Mouse (Mus musculus) liver, adult (tissue): Measurements from ENCODE around the gene Rnf11.

Source experiments
- GATA4 ChIP-seq: IDR thresholded peaks from 2 replicates; pipeline ENCODE4 v1.6.1; 2014; ENCODE audit warnings: mild to moderate bottlenecking, low read length; ENCODE audit not compliant: insufficient replicate concordance

The Rnf11 gene

DNA sequence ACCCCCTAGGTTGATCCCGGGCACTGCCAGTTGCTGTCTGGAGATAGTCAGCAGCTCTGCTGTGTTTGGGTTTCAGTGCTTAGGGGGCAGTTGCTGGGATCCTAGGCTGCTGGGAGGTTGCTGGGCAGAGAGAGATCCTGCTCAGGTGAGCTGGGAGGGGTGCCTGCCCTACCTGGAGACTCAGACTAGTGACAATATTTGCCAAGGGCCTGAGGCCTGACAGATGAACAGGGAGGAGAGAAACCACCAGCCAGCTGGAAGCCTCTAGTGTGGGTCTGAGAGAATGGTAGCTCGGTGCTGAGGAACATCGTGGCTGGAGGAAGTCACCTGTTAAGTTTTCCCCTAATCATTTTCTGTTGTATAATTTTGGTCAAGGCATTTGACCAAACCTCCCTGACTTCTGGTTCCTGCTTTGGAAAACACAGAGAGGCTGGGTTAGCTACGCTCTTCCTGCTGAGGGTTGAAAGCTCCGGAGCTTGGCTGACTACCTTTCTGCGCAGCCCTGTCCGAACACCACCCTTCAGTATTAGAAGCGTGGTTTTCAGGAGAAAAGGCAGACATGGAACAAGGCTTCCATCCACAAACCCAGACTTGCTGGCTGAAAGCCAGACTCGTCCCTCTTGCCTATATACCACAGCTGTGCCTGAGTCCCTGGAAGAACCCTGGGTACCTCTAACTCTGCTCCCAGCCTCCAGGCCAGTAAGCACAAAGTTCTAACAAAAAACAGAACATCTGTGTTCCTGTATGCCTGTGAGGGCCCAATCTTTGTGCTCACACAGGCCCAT, 76.6 kb downstream of the Rnf11 start:
- TF ChIP-seq GATA4: no peak

DNA sequence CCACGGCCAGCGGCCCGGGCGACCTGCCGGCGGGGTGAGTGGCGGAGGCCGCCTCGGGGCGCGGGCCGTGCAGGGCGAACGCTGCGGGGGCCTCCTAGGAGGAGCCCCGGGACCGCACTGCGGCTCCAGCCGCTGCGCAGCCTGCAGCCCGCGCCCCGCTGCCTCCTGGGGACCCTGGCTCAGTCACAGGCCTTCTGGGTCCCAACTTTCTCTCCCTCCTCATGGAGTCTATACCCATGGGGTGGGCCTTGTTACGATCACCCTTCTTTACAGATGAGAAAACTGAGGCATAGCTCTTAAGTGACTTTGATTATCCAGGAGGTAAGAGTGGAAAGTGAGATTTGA, 77.4 kb downstream of the Rnf11 start:
- TF ChIP-seq GATA4: no peak

DNA sequence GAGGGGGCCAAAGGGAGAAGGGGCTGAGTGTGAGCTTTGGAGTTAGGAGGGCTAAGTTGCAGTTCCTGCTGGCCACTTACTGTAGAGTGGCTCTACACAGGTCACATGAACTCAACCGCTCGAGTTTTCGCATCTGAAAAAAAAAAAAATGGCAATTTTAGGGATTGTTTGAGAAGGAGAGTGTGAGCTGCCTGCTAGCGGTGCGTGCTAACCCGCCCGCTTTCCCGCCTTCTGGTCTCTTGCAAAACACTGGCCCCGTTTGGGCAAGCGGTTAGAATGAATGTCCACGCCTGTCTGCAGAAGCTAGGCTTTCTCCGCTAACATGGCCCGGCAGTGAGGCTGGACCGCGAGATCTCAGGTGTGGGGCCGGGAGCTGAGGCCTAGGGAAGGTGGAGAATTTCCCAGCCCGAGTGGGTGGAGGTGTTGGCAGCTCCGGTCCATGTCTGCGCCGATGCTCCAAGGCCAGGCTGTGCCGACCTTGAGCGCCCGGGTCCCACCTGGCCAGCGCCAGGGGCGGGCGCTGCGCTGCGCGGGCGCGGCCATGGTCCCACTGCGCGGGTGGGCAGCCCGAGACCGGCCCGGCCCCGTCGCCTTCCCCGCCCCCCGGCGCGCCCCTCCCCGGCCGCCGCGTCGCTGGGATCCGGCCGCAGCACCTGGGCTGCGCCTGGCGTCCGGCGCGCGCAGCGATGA, 77.9 kb downstream of the Rnf11 start, which contains the start of gene Ttc39a:
Ttc39a (plus strand) TSS at position 138 of the 690 bp plus-strand sequence.
- no peak for TF ChIP-seq GATA4

DNA sequence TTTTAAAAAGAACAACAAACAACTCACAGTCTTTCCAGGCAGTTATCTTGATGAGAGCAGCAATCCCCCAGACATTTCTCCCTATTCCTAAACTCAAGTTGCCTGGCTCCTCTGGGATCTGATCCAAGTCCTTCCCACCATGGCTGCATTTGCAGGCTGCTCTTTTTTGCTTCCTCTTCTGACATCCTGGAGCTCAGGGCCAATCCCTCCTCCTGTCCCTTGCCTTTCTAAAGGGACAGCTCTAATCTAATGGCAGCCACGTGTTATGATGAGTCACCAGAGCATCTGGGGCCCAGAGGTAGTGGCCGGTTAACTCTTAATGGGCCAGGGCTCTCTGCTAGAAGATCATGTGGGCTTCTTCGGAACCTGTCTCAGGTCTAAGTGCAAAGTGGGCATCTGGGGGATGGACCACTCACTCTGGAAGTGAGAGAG, 78.5 kb downstream of the Rnf11 start:
- TF ChIP-seq GATA4: peak; percentile 83; the same call in 1 of the 2 replicates

DNA sequence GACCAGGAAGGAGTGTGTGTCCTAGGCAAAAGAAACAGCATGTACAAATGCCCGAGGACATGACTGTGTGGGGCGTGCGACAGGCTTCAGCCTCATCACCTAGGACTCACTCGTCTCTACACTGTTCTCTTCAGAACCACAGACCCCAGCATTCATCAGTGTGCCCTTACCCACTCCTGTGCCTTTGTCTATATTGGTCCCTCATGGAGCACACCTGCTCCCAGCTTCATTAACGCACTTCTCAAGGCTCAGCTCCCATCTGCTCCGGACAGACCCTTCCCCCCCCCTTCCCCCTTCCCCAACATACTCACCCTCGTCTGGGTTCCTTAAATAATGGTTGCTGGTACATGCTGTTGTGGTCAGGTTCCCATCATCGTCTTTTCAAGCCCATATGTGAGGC, 79.1 kb downstream of the Rnf11 start:
- no peak for TF ChIP-seq GATA4

DNA sequence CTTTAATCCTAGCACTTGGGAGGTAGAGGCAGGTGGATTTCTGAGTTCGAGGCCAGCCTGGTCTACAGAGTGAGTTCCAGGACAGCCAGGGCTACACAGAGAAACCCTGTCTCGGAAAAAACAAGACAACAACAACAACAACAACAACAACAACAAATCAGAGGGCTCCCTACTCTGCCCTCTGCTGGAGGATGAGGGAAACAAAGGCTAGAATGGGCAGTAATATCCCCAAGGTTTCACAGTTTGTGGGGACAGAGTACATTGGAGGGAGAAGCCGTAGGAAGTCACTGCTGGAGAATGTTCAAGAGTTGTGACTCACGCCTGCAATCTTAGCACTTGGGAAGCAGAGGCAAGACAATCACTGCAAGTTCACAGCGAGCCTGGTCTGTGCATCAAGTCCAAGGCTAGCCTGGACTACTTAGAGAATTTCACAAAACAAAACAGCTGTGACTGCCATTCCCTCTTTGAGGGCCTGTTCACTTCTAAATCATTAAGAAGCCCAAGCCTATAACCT, 83.3 kb downstream of the Rnf11 start:
- no peak for TF ChIP-seq GATA4
